Mouse (Mus musculus) neural tube, embryonic 12.5 days (tissue): ENCODE results near the gene Gtf2h1. TPM values are rescaled to one million over a fixed set of nuclear protein-coding genes. Genes with fewer than 3 reads are reported as not detected.

ENCODE experiments used
- ATAC-seq: fragments of 200-750 bp; cut with Nextera tagmentation; 2 replicates; pipeline ENCODE4 v1.8.0; 2017; ENCODE audit warnings: low read depth, mild to moderate bottlenecking, moderate TSS enrichment, moderate library complexity; ENCODE audit not compliant: low FRiP score
- H3K27ac ChIP-seq: fragments of 300-500 bp; sonication (generic); 2 replicates; pipeline ENCODE4 v1.5.1; 2016
- H3K27me3 ChIP-seq: fragments of 300-500 bp; sonication (generic); replicated peaks from 2 replicates; pipeline ENCODE4 v1.6.1; 2016; ENCODE audit warnings: mild to moderate bottlenecking
- H3K36me3 ChIP-seq: fragments of 300-500 bp; sonication (generic); 2 replicates; pipeline ENCODE4 v1.6.1; 2016; ENCODE audit warnings: mild to moderate bottlenecking
- H3K4me1 ChIP-seq: fragments of 300-500 bp; sonication (generic); 2 replicates; pipeline ENCODE4 v1.6.1; 2016
- H3K4me2 ChIP-seq: fragments of 300-500 bp; sonication (generic); replicated peaks from 2 replicates; pipeline ENCODE4 v1.6.1; 2016; ENCODE audit warnings: mild to moderate bottlenecking
- H3K4me3 ChIP-seq: fragments of 300-500 bp; sonication (generic); 2 replicates; pipeline ENCODE4 v1.5.1; 2016
- H3K9ac ChIP-seq: fragments of 300-500 bp; sonication (generic); 2 replicates; pipeline ENCODE4 v1.6.1; 2016; ENCODE audit warnings: mild to moderate bottlenecking
- H3K9me3 ChIP-seq: fragments of 300-500 bp; sonication (generic); 2 replicates; pipeline ENCODE4 v1.6.1; 2016; ENCODE audit warnings: mild to moderate bottlenecking
- WGBS: fragments of 180-500 bp; shearing (Covaris S2); methylation state at CpG from one replicate; pipeline ENCODE4 v1.1.7; 2016; 5-methylcytosine and 5-hydroxymethylcytosine counted together
- polyA plus RNA-seq: library from polyadenylated mRNA; unstranded; fragments of >200 nt; fragmentation: Nextera tagmentation; extraction: Ambion mirVana; gene quantifications from 2 replicates; pipeline ENCODE4 v1.2.1, GENCODE M21; 2016

Gtf2h1 gene
- polyA plus RNA-seq, 1 experiment from 2014 or later = 46.4 TPM

GRCm38 (mm10) chr7:46871988-46872387 lies 76.1 kb downstream of the Gtf2h1 start:
- no peak for ATAC-seq
- no peaks in the 10 kb centered on the region for H3K27me3 ChIP-seq
- no peak overlapping the region for H3K9ac ChIP-seq
- 85% methylated on average over 4 of the region's 4 CpGs for WGBS
- H3K4me1 ChIP-seq = no peaks in the 10 kb centered on the region
- H3K9me3 ChIP-seq = no peaks in the 10 kb centered on the region
- H3K36me3 ChIP-seq = no peaks in the 10 kb centered on the region
- no peak overlapping the region for H3K4me2 ChIP-seq
- H3K4me3 ChIP-seq = no peak overlapping the region
- no peak overlapping the region for H3K27ac ChIP-seq

Other genes with a start within 250 kb of the Gtf2h1 start
- 21.1 and 24.4 TPM in 2 replicates for gene Sergef, start 156.3 kb upstream of the Gtf2h1 start, polyA plus RNA-seq
- 0.93 and 1.7 TPM in 2 replicates for gene Tph1, start 123.6 kb upstream of the Gtf2h1 start, polyA plus RNA-seq
- gene Saal1, start 85.4 kb upstream of the Gtf2h1 start, polyA plus RNA-seq = 24.3 and 26.1 TPM in 2 replicates
- gene Saa3, start 80.4 kb upstream of the Gtf2h1 start, polyA plus RNA-seq = 0.47 TPM in 1 of 2 replicates, not detected in the other
- not detected in 2 replicates for gene Saa4, start 63.5 kb upstream of the Gtf2h1 start, polyA plus RNA-seq
- 1.5 and 1.6 TPM in 2 replicates for gene Saa1, start 53.1 kb upstream of the Gtf2h1 start, polyA plus RNA-seq
- gene Saa2, start 44.3 kb upstream of the Gtf2h1 start, polyA plus RNA-seq = 0.74 TPM in 1 of 2 replicates, not detected in the other
- 22.7 and 23.5 TPM in 2 replicates for gene Hps5, start within 50 bp of the Gtf2h1 start, polyA plus RNA-seq
- gene Ldha, start 45.4 kb downstream of the Gtf2h1 start, polyA plus RNA-seq = 847 and 930 TPM in 2 replicates
- gene Ldhc, start 65.1 kb downstream of the Gtf2h1 start, polyA plus RNA-seq = 0.26 TPM in 1 of 2 replicates, not detected in the other
- gene Tsg101, start 123.9 kb downstream of the Gtf2h1 start, polyA plus RNA-seq = 338 and 348 TPM in 2 replicates
- 7.3 and 7.9 TPM in 2 replicates for gene Uevld, start 162.4 kb downstream of the Gtf2h1 start, polyA plus RNA-seq
- gene Gm9999, start 187.5 kb downstream of the Gtf2h1 start, polyA plus RNA-seq = not detected in 2 replicates
- gene Spty2d1, start 212.3 kb downstream of the Gtf2h1 start, polyA plus RNA-seq = 11.2 and 13.0 TPM in 2 replicates